Mouse (Mus musculus) E14TG2a.4 (cell line): ENCODE measurements around the gene Bsg.

Experiments
- CTCF ChIP-seq: conservative IDR thresholded peaks from 2 replicates; pipeline ENCODE4 v1.5.1; 2014; ENCODE audit warnings: low read length
- NANOG ChIP-seq: IDR thresholded peaks from 2 replicates; pipeline ENCODE4 v1.6.1; 2014; ENCODE audit warnings: borderline replicate concordance, low read length, mixed read lengths

GRCm38 (mm10) chr10:79746774-79747151, 42.5 kb downstream of the Bsg start:
- TF ChIP-seq CTCF: no peak
- no peak for TF ChIP-seq NANOG
